Mouse (Mus musculus) CH12.LX (cell line): ENCODE results near the gene Map2k7. TPM values are rescaled to one million over a fixed set of nuclear protein-coding genes. Genes with fewer than 3 reads are reported as not detected.

ENCODE experiments used
- DNase-seq: peaks from one replicate; pipeline ENCODE4 v3.0.0-alpha.2; 2013; ENCODE audit errors: extremely low read depth
- H3K27ac ChIP-seq: 2 replicates; pipeline ENCODE4 v1.5.1; 2012; ENCODE audit warnings: low read depth, mild to moderate bottlenecking, control low read depth, moderate library complexity; ENCODE audit not compliant: insufficient read depth
- H3K27me3 ChIP-seq: replicated peaks from 2 replicates; pipeline ENCODE3; 2012; ENCODE audit warnings: inconsistent platforms
- H3K36me3 ChIP-seq, 2 experiments: replicated peaks in 1 of 2; 2 replicates each; pipeline versions ENCODE3 to v1.6.1; 2012; ENCODE audit warnings: inconsistent platforms in 1 of 2, low read length in 1 of 2, mild to moderate bottlenecking in 1 of 2, mixed read lengths in 1 of 2, moderate library complexity in 1 of 2; ENCODE audit not compliant: control insufficient read depth in 1 of 2, insufficient read depth in 1 of 2
- H3K4me1 ChIP-seq, 2 experiments: 2 replicates each; pipeline ENCODE4 v1.6.1; 2012; ENCODE audit warnings: inconsistent platforms in 1 of 2, moderate library complexity in 1 of 2; ENCODE audit not compliant: insufficient read depth in 2 of 2, control insufficient read depth in 1 of 2
- H3K4me2 ChIP-seq: 2 replicates; pipeline ENCODE4 v1.6.1; 2012; ENCODE audit warnings: low read depth, mild to moderate bottlenecking, control low read depth; ENCODE audit not compliant: poor library complexity, insufficient read depth, severe bottlenecking
- H3K4me3 ChIP-seq, 3 experiments: fragments of 150-350 bp in 1 of 3; sonication (generic) in 1 of 3; replicated peaks in 1 of 3; 2 replicates each; pipeline versions ENCODE3 to v1.5.1; 2011 to 2012; ENCODE audit warnings: low read depth in 2 of 3, low read length in 2 of 3, mild to moderate bottlenecking in 2 of 3, moderate library complexity in 2 of 3, control low read depth in 1 of 3, improper control_type of control experiment in 1 of 3, inconsistent platforms in 1 of 3, mixed read lengths in 1 of 3; ENCODE audit not compliant: poor library complexity in 1 of 3
- H3K79me2 ChIP-seq: replicated peaks from 2 replicates; pipeline ENCODE4 v1.6.1; 2012; ENCODE audit warnings: mild to moderate bottlenecking, moderate library complexity; ENCODE audit not compliant: control insufficient read depth, poor library complexity, insufficient read depth, severe bottlenecking; ENCODE audit errors: extremely low read depth
- H3K9ac ChIP-seq: 2 replicates; pipeline ENCODE4 v1.6.1; 2012; ENCODE audit warnings: low read depth, mild to moderate bottlenecking, control low read depth, moderate library complexity; ENCODE audit not compliant: insufficient read depth
- H3K9me3 ChIP-seq: replicated peaks from 2 replicates; pipeline ENCODE3; 2012; ENCODE audit warnings: low read length, inconsistent platforms, mixed read lengths
- BHLHE40 ChIP-seq: IDR thresholded peaks from 2 replicates; pipeline ENCODE4 v1.6.1; 2011; ENCODE audit warnings: mild to moderate bottlenecking, low read depth, low read length, improper control_type of control experiment
- CHD1 ChIP-seq: IDR thresholded peaks from 2 replicates; pipeline ENCODE4 v1.6.1; 2012; ENCODE audit warnings: low read depth, low read length, improper control_type of control experiment, inconsistent platforms
- IRF4 ChIP-seq: IDR thresholded peaks from 2 replicates; pipeline ENCODE4 v1.6.1; 2014; ENCODE audit warnings: low read depth, mild to moderate bottlenecking, inconsistent platforms, low read length, improper control_type of control experiment
- JUN ChIP-seq: IDR thresholded peaks from 2 replicates; pipeline ENCODE4 v1.6.1; 2011; ENCODE audit warnings: low read depth, mild to moderate bottlenecking, low read length, improper control_type of control experiment, moderate library complexity; ENCODE audit not compliant: insufficient read depth
- JUND ChIP-seq: conservative IDR thresholded peaks from 2 replicates; pipeline ENCODE4 v1.6.1; 2011; ENCODE audit warnings: low read depth, low read length, improper control_type of control experiment
- KAT2A ChIP-seq: IDR thresholded peaks from 2 replicates; pipeline ENCODE4 v1.6.1; 2012; ENCODE audit warnings: low read length, improper control_type of control experiment, inconsistent platforms; ENCODE audit not compliant: insufficient replicate concordance
- MAZ ChIP-seq: IDR thresholded peaks from 2 replicates; pipeline ENCODE4 v1.6.1; 2012; ENCODE audit warnings: low read depth, mild to moderate bottlenecking, inconsistent platforms, low read length, improper control_type of control experiment, moderate library complexity
- MYC ChIP-seq: IDR thresholded peaks from 2 replicates; pipeline ENCODE4 v1.6.1; 2011; ENCODE audit warnings: low read depth, mild to moderate bottlenecking, improper control_type of control experiment, low read length
- NELFE ChIP-seq: IDR thresholded peaks from 2 replicates; pipeline ENCODE4 v1.6.1; 2011; ENCODE audit warnings: low read depth, low read length, improper control_type of control experiment
- PAX5 ChIP-seq: IDR thresholded peaks from 2 replicates; pipeline ENCODE4 v1.6.1; 2012; ENCODE audit warnings: low read length, inconsistent platforms, mixed read lengths
- RCOR1 ChIP-seq: conservative IDR thresholded peaks from 2 replicates; pipeline ENCODE4 v1.6.1; 2012; ENCODE audit warnings: low read depth, mild to moderate bottlenecking, inconsistent platforms, low read length, improper control_type of control experiment
- SIN3A ChIP-seq: IDR thresholded peaks from 2 replicates; pipeline ENCODE4 v1.6.1; 2012; ENCODE audit warnings: low read length, improper control_type of control experiment, inconsistent platforms
- SMC3 ChIP-seq: IDR thresholded peaks from 2 replicates; pipeline ENCODE4 v1.6.1; 2011; ENCODE audit warnings: low read depth, low read length, improper control_type of control experiment
- TBP ChIP-seq: conservative IDR thresholded peaks from 2 replicates; pipeline ENCODE4 v1.6.1; 2011; ENCODE audit warnings: low read depth, low read length, improper control_type of control experiment
- TCF12 ChIP-seq: IDR thresholded peaks from 2 replicates; pipeline ENCODE4 v1.6.1; 2014; ENCODE audit warnings: low read depth, mild to moderate bottlenecking, inconsistent platforms, low read length, improper control_type of control experiment
- USF1 ChIP-seq: IDR thresholded peaks from 2 replicates; pipeline ENCODE4 v1.6.1; 2014; ENCODE audit warnings: low read depth, mild to moderate bottlenecking, inconsistent platforms, low read length, improper control_type of control experiment
- ZC3H11A ChIP-seq: IDR thresholded peaks from 2 replicates; pipeline ENCODE4 v1.6.1; 2012; ENCODE audit warnings: low read depth, mild to moderate bottlenecking, inconsistent platforms, low read length, improper control_type of control experiment
- ZKSCAN1 ChIP-seq: IDR thresholded peaks from 2 replicates; pipeline ENCODE4 v1.6.1; 2012; ENCODE audit warnings: low read depth, inconsistent platforms, low read length, improper control_type of control experiment, borderline replicate concordance
- ZMIZ1 ChIP-seq: IDR thresholded peaks from 2 replicates; pipeline ENCODE4 v1.6.1; 2012; ENCODE audit warnings: low read depth, mild to moderate bottlenecking, inconsistent platforms, low read length, improper control_type of control experiment
- dilution Hi-C: fragments of 300-500 bp; cut with MboI; formaldehyde crosslinking; loops from 2 replicates; pipeline ENCODE4 v1.14.3; 2020; ENCODE audit warnings: low sequenced_read_pairs; ENCODE audit not compliant: extremely low pct_unique_long_range_greater_than_20kb, extremely low pct_ligation_motif_present
- in situ Hi-C: fragments of 300-500 bp; cut with MboI; formaldehyde crosslinking; loops from 3 replicates; pipeline ENCODE4 v1.14.3; 2019; ENCODE audit warnings: low sequenced_read_pairs, low pct_ligation_motif_present, low pct_unique_long_range_greater_than_20kb, mixed read lengths
- polyA plus RNA-seq: library from polyadenylated mRNA; unstranded; fragments of >175 nt; gene quantifications from 2 replicates; pipeline ENCODE4 v1.2.1, GENCODE M21; 2012; ENCODE audit warnings: low read depth; ENCODE audit not compliant: insufficient read length
- total RNA-seq, 2 experiments: library from RNA; depleted of rRNA; stranded (reverse); fragments of 300-350 nt in 1 of 2; fragments of >200 nt in 1 of 2; gene quantifications; 2 replicates each; pipeline ENCODE4 v1.2.3; 2012 to 2014

Map2k7 gene
- total and polyA plus RNA-seq, 3 experiments: 11.8 to 74.0 (median 18.1) TPM

- no peak overlapping the region for H3K27ac ChIP-seq
- dilution Hi-C loops: no loop called here
- no peaks in the 10 kb centered on the region for H3K27me3 ChIP-seq
- H3K4me1 ChIP-seq: peaks cover 0 to 3% of the 10 kb centered on the region in 2 experiments; a peak in 1 of 4 replicates
- no peak overlapping the region for H3K9ac ChIP-seq
- H3K9me3 ChIP-seq: no peaks in the 10 kb centered on the region
- H3K4me3 ChIP-seq: no peak overlapping the region
- no peak for DNase-seq
- peaks cover 14% of the 10 kb centered on the region in 2 experiments for H3K36me3 ChIP-seq
- in situ Hi-C loops: no loop called here
- no peaks in the 10 kb centered on the region for H3K79me2 ChIP-seq
- TF ChIP-seq TCF12 (no peak), BHLHE40 (no peak), MAZ (no peak), JUN (no peak)
- no peak overlapping the region for H3K4me2 ChIP-seq
These were observed 49.4 kb upstream of the Map2k7 start for GRCm38 (mm10) chr8:4189031-4189722.

GRCm38 (mm10) chr8:4192305-4192704, 46.2 kb upstream of the Map2k7 start:
- no peak for DNase-seq
- Histone ChIP-seq H3K36me3 (peaks cover 2 to 5% of the 10 kb centered on the region in 2 experiments), H3K4me3 (no peak overlapping the region), H3K27ac (no peak overlapping the region), H3K27me3 (no peaks in the 10 kb centered on the region), H3K9me3 (no peaks in the 10 kb centered on the region), H3K4me1 (peaks cover 0 to 3% of the 10 kb centered on the region in 2 experiments; a peak in 1 of 4 replicates)
- dilution Hi-C loops (no loop called here), in situ Hi-C loops (no loop called here)
- TF ChIP-seq MYC (no peak), KAT2A (no peak), NELFE (no peak), SMC3 (no peak), ZMIZ1 (no peak), SIN3A (no peak), IRF4 (no peak), ZKSCAN1 (no peak), RCOR1 (no peak), USF1 (no peak), JUN (no peak), JUND (no peak), TBP (no peak), CHD1 (no peak), PAX5 (no peak), ZC3H11A (no peak)
- TF ChIP-seq, all 38 proteins: peak for 0
- Histone ChIP-seq H3K9ac (no peak overlapping the region), H3K4me2 (no peak overlapping the region), H3K79me2 (no peaks in the 10 kb centered on the region)
